Mouse (Mus musculus): ENCODE data around the gene Pecam1. TPM values are rescaled to one million over a fixed set of nuclear protein-coding genes. Genes with fewer than 3 reads are reported as not detected.

Gene Pecam1
- total RNA-seq, 2 experiments from 2014 or later, result 17.4 to 20.6 TPM

Small RNA genes within 50 kb of the gene (microRNA-seq; reads per million reads assigned to microRNA genes)
- 0 reads per million in 2 experiments for gene Gm25994
- 21.8 to 22.9 reads per million in 2 experiments for gene Mir3064

Other genes starting within 250 kb of the Pecam1 start
- 100 to 1,000 TPM; 105 to 120 TPM for gene Tex2, start 137.2 kb downstream of the Pecam1 start, total RNA-seq (2021)
- gene Milr1, start 598 bp upstream of the Pecam1 start, total RNA-seq (2021), result not detected
- gene Polg2, start 28.9 kb upstream of the Pecam1 start, total RNA-seq (2021), result 1 to 10 TPM; 3.3 to 5.3 TPM
- gene Ddx5, start 38.6 kb upstream of the Pecam1 start, total RNA-seq (2021), result 100 to 1,000 TPM; 684 to 691 TPM
- gene Cep95, start 38.6 kb upstream of the Pecam1 start, total RNA-seq (2021), result 10 to 100 TPM; 12.9 to 15.1 TPM
- gene Smurf2, start 170.1 kb upstream of the Pecam1 start, total RNA-seq (2021), result 10 to 100 TPM; 28.8 to 30.9 TPM
- gene Kpna2, start 248.9 kb upstream of the Pecam1 start, total RNA-seq (2021), result 10 to 100 TPM; 27.9 to 28.7 TPM

Measured in layer of hippocampus, postnatal 14 days (tissue).